Mouse (Mus musculus): ENCODE measurements around the gene Acsl1.

DNA sequence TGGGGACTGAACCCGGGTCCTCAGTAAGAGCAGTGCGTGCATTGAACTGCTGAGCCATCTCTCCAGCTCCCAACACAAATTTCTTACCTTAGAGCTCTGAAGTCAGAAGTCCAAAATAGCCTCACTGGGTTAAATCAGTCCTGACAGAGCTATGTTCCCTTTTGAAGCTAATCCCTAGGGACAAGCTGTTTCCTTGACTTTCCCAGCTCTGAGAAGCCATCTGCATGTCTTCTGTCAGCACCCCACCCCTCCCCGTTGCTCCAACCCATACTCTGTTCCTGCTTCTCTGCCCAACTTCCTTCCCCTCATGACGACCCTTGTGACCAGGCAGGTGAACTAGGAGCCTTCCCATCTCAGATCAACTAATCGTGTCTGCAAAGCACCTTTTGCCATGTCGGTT, 49.3 kb upstream of the Acsl1 start:
- no peak for TF ChIP-seq CTCF (IDR thresholded peaks at IDR 0.05; ENCODE audit: insufficient read depth, low read depth, low read length)
- no peak for TF ChIP-seq POLR2A (IDR thresholded peaks at IDR 0.05; ENCODE audit: insufficient read depth, low read depth, low read length)

Data from olfactory bulb, adult 2 months (tissue).